Mouse (Mus musculus): ENCODE data around the gene Gdi2.

- TF ChIP-seq POLR2A (IDR thresholded peaks at IDR 0.05; ENCODE audit: borderline replicate concordance, insufficient read depth, low read length), result no peak
- TF ChIP-seq CTCF (IDR thresholded peaks at IDR 0.05; ENCODE audit: borderline replicate concordance, insufficient read depth, low read depth, low read length), result no peak
Observed at GRCm38 (mm10) chr13:3563953-3564352, 26.1 kb downstream of the Gdi2 start.

All from cerebellum, adult 2 months (tissue).